Mouse (Mus musculus) brain, embryonic 14.5 days (tissue): ENCODE measurements around the gene Rasgrp3.

Experiments used
- CTCF ChIP-seq: fragments of 200-500 bp; IDR thresholded peaks from 2 replicates; pipeline ENCODE4 v1.5.1; 2012; ENCODE audit warnings: inconsistent platforms, mild to moderate bottlenecking, moderate library complexity, borderline replicate concordance; ENCODE audit not compliant: insufficient read depth, insufficient read length; ENCODE audit errors: extremely low read depth
- POLR2A ChIP-seq: fragments of 200-500 bp; IDR thresholded peaks from 2 replicates; pipeline ENCODE4 v1.6.1; 2012; ENCODE audit warnings: mild to moderate bottlenecking, inconsistent platforms, borderline replicate concordance; ENCODE audit not compliant: poor library complexity, insufficient read depth, insufficient read length, severe bottlenecking; ENCODE audit errors: extremely low read depth

- TF ChIP-seq CTCF = no peak
- no peak for TF ChIP-seq POLR2A
These were observed 36.7 kb downstream of the Rasgrp3 start for GRCm38 (mm10) chr17:75472379-75472778.
